Mouse (Mus musculus) liver, postnatal 0 days (tissue): ENCODE measurements around the gene Fam114a1.

ENCODE experiments used
- CTCF ChIP-seq: sonication (generic); IDR thresholded peaks from 2 replicates; pipeline ENCODE4 v1.5.1; 2016; ENCODE audit warnings: antibody characterized with exemption, low read depth
- EP300 ChIP-seq: IDR thresholded peaks from 2 replicates; pipeline ENCODE4 v1.6.1; 2016; ENCODE audit warnings: antibody characterized with exemption, low read depth, mild to moderate bottlenecking

DNA sequence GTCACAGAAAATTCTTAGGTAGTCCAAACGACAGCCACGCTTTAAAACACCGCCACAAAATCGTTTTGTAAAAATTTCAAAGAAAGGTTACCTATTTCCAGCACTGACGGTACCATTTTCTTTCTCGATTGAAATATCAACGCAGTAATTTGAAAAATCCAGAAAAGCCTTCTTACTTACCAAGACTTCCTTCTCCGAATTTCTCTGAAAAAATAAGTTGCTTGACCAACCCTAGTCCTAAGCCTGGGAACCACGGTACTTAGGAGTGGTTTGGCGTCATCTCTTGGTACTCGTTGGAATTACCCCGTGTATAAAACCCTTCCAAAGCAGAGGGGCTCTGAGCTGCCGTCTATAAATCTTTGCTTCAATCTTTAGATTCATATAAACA is 10.0 kb upstream of the Fam114a1 start, which contains the start of gene Tlr6:
- TF ChIP-seq EP300: no peak
- peak; percentile 46 for TF ChIP-seq CTCF
